ENCODE assay signal across 8 mouse cellular contexts in genomic region chr2:131950598-131951095, GRCm38 (mm10). TPM values are rescaled to one million over a fixed set of nuclear protein-coding genes. Genes with fewer than 3 reads are reported as not detected.
A peak's percentile ranks its signal among the peaks of the same experiment; 100 is the strongest.
DNase-seq lines count a peak whose midpoint lies in the region; ATAC-seq lines count a peak whose summit lies in the region.

Gene Prnd (plus strand): TSS chr2:131950861.

- intact Hi-C loops in gastrocnemius, postnatal 14 days (cut with DNase I; ENCODE audit: low total_unique reads): loop anchor here (10.0 kb wide), 1 partner anchor 406 kb away; no protein-coding TSS in a partner anchor

- H3K36me3 ChIP-seq in hindbrain, embryonic 13.5 days: no peaks in the 10 kb centered on the region
- H3K36me3 ChIP-seq in splenic B cell, adult 2 months (ENCODE audit: control insufficient read depth, insufficient read depth, low read length, poor library complexity, severe bottlenecking): no peaks in the 10 kb centered on the region

- H3K9me3 ChIP-seq in hindbrain, embryonic 13.5 days: no peaks in the 10 kb centered on the region

- H3K4me2 ChIP-seq in hindbrain, embryonic 13.5 days: 0 out of 2 replicates have a peak within 1 kb of the TSS, but pooled peaks have one; percentile 13

- H3K27ac ChIP-seq in hindbrain, embryonic 13.5 days: no peak within 1 kb of the TSS

- peak; percentile 21 for ATAC-seq in hindbrain, embryonic 13.5 days (ENCODE audit: low FRiP score)
- ATAC-seq in monocyte, adult 5-6 weeks (replicated peaks; ENCODE audit: insufficient number of reproducible peaks, low FRiP score, low TSS enrichment, poor library complexity, severe bottlenecking): no peak

- peaks cover 24% of the 10 kb centered on the region for H3K4me1 ChIP-seq in hindbrain, embryonic 13.5 days (replicated peaks)

- H3K27me3 ChIP-seq in hindbrain, embryonic 13.5 days: peaks cover 46% of the 10 kb centered on the region
- H3K27me3 ChIP-seq in splenic B cell, adult 2 months (ENCODE audit: control insufficient read depth, insufficient read depth, low read length, poor library complexity, severe bottlenecking): no peaks in the 10 kb centered on the region

- DNase-seq in gastrocnemius, postnatal 14 days: peak; percentile 27
- DNase-seq in gastrocnemius, adult 8-10 months (ENCODE audit: low spot score in 2 of 2): no peak
- peak; percentile 14 for DNase-seq in thymus, postnatal 25 days
- DNase-seq in thymus, postnatal 10 days (ENCODE audit: low spot score in 2 of 2): no peak
- DNase-seq in splenic B cell, adult 2 months (ENCODE audit: low read depth, low spot score): peak; percentile 55
- DNase-seq in retina, postnatal 1 day: no peak

- H3K4me3 ChIP-seq in hindbrain, embryonic 13.5 days: no peak within 1 kb of the TSS

- no peak within 1 kb of the TSS for H3K9ac ChIP-seq in hindbrain, embryonic 13.5 days

- WGBS in hindbrain, embryonic 13.5 days: 14% methylated on average over 11 of the region's 11 CpGs

RNA-seq across cellular contexts. Expression of gene Prnd, which starts in this region (rescaled TPM):
- total RNA-seq in gastrocnemius, postnatal 14 days (2021): 10 to 100 TPM in 1 of 2 experiments, 1 to 10 TPM in 1; 9.6 to 24.2 TPM
- total RNA-seq in gastrocnemius, adult 8-10 months (2022): under 1 TPM in 2 of 4 experiments, not detected in 2; 0.10 to 0.40 TPM
- 11.8 and 13.3 TPM in 2 replicates for polyA plus RNA-seq in hindbrain, embryonic 13.5 days (2015; fragmentation: Nextera tagmentation; extraction: Ambion mirVana)
- total RNA-seq in monocyte, adult 5-6 weeks (2017): not detected in 3 replicates

Comparison
In these comparisons a context has a peak if more than half of its experiments do, and no peak if none do; other contexts are left out.
1. RNA of gene Prnd (total RNA-seq): 9.6 to 24.2 TPM in gastrocnemius, postnatal 14 days; 0.10 to 0.40 TPM in gastrocnemius, adult 8-10 months and not detected in monocyte, adult 5-6 weeks; every median in the first group is over 4 times any median in the second.
2. DNase-seq: peak in gastrocnemius, postnatal 14 days (single experiment), thymus, postnatal 25 days (single experiment) and splenic B cell, adult 2 months (single experiment); none in gastrocnemius, adult 8-10 months (0 of 2), thymus, postnatal 10 days (0 of 2) and retina, postnatal 1 day (single experiment).